Mouse (Mus musculus) lung, postnatal 0 days (tissue): ENCODE data around the gene Gm21981.

Experiments
- CTCF ChIP-seq: IDR thresholded peaks from 2 replicates; pipeline ENCODE4 v1.5.1; 2016; ENCODE audit warnings: antibody characterized with exemption, mild to moderate bottlenecking
- EP300 ChIP-seq: IDR thresholded peaks from 2 replicates; pipeline ENCODE4 v1.6.1; 2016; ENCODE audit warnings: antibody characterized with exemption, mild to moderate bottlenecking, control low read depth

GRCm38 (mm10) chr17:47688608-47689575 is 5.4 kb downstream of the Gm21981 start, which contains the start of gene Frs3:
- TF ChIP-seq CTCF (peak; percentile 24; the same call in 1 of the 2 replicates), EP300 (no peak)
